Mouse (Mus musculus) right cerebral cortex, adult 2 months (tissue): ENCODE data around the gene 5730596B20Rik.

Experiments
- DNase-seq, 2 experiments: peaks; one replicate each; pipeline ENCODE4 v3.0.0; 2021 to 2022; ENCODE audit warnings: low spot score in 2 of 2

The 5730596B20Rik gene

DNA sequence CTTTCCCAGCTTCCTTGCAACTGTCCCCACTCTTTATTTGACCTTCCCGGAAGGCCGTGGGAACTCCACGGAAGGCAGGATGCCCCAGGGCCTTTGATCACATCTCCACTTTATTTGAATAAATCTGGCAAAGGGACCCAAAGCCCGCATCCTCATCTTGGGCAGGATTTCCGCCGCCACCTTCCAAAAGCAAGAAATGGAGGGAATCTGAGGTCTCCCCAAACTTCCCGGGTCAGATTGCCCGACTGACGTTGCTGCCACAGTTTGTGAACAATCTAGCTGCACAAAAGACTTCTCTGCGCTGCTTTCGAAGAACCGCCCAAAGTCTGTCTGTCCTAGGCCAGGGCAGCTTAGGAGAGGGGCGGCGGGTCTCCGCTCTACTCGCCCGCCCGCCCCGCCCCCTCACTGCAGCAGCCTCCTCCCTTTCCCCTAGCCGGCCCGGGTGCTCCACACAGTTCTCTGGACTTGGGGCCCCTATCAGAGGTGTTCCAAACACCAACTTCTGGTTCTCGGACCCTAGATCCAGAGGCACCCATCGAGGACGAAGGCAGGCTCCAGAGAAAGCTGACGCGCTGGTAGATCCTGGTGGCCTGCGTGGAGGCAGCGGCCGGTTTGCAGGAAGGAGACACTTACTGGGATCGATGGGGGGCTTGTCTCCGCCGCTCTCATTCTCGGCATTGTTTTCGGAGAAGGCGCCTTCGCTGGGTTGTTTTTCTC, 47.8 kb downstream of the 5730596B20Rik start:
- DNase-seq = no peak

DNA sequence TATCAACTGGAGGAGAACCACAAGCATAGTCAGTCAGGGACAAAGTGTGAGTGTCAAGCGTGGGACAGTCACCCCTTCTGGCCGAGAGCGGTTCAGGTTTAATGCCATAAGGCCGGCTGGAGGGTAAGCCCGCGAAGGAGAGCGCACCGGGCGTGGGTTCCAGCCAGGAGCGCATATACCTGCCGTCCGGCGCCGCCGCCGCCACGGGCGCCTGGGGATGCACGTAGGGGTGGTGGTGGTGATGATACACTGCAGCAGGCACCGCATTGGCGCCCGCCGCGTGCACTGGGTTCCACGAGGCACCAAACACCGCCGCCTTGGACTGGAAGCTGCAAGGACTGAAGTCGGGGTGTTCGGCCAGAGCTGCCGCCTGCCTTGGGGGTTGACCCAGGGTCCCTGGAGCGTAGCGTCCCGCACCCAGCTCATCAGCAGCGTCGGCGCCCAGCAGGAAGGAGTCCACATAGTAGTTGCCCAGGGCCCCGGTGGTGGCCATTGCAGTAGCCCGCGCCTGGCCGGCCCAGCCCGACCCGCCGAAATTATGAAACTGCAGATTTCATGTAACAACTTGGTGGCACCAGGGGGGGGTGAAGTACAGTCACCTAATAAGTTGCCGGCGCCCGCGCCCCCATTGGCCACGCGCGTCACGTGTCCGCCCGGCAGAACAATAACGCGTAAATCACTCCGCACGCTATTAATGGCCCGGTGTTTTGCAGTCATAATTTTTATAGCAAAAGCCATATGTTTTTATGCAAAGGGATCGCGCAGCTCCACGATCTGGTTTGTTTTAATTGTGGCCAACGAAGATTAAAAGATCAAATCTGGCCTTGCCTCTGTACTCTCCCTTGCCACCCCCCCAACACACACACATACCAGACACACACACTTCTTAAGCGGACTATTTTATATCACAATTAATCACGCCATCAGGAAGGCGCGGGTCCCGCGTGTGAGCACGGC, 48.6 kb downstream of the 5730596B20Rik start:
- DNase-seq = no peak

DNA sequence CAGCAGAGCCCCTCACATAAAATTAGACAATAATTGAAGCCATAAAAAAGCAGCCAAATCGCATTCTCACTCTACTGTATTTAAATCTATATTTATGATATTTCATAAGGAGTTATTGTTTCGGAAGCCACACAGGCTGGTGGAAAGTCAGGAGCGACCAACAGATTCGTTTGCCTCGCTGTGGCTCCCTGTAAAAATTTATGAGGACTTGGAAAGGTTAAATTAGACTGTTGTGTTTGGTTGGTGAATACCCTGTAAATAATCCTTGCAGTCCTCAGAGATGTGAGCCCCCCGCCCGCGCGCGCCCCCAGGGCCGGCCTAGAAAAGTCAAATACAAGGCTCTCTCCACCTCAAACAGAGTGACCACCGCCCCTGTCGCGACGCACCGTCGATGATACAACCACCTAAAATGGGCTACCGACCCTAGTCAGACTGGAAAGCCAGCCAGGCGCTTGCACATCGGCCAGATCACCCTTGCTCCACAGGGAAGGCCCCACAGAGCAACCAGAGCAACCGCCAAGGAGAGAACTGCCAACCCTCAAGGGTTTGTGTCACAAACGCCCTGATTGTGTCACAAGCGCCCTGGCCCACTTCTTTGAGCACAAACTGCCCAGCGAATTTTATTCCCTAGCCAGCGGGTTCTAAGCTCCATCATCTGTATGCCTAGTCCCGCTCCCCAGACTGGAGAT, 49.4 kb downstream of the 5730596B20Rik start:
- DNase-seq = no peak

DNA sequence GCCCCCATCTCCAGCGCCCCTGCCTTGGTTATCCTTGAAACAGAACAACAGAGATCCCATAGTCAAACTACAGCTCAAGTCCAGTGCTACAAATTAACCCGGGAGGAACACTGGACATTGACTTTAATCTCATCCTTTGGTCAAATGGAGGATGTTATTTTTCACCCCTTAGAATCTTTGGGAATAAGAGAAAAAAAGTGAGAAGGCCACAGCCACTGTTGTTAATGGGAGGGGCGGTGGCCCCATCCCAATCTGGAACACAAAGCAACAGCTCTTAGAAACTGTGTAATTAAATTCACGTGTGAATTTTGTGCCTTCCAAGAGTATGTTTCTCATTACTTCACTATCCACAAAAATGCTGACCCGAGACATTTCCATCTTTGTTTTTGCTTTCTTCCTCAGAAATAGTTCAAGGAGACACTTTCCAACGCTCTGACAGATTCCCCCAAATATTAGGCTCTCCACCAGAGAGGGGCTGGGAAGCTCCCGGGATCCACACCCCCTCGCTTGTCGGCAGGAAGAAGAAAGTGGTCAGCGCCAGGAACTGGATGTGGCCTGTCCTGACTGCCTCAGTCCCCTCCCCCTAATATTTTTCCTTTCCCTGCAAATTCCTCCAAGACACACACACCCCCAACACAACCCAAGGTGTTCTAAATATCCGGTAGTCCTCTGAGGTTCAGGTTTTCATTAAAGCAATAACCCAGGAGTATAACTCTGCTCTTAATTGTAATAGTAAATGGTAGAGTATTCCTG, 50.3 kb downstream of the 5730596B20Rik start:
- DNase-seq = no peak

DNA sequence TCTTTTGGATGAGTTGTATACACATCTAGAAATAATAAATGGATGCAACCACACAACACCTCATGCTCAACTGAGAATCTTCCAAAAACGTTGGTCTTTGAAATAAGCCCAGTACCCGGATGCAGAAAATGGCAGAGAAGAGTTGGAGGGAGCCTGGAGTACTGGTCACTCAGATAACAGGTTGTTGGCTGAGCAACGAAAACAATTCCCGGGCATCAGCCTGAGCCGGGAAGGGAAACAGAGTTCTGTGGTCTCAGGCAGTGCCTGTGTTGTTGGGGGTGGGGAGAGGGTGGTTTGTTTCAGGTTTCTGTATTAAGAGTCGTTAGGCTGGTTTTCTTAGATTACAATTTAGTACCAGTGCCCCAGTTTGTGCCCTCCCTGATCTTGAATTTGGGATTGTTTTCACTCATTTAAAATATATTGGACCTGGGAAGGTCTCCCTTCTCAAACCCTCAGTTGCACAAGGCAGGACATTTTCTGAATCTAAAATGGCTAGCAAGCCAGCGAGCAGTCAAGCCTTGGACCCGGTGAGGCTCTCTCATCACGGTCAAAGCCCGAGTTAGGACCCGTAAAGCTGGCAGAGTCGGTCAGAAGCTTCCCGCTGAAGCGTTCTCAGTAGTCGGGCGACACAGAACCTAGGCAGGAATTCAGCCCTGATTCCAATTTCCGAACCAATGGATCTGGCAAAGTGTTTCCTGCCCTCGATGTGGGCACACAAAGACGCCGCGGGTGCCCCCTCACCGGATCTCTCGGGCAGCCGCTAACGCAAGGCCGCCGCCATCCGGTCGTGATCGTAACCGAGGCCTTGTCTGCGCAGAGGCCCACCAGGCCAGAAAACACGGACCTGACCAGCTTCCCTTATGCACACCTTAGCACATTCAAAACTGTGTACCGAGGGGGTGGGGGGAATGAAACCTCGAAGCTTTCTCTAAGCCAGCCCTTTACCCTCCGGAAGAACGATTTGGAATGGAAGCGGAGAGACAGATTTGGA, 51.5 kb downstream of the 5730596B20Rik start:
- DNase-seq = no peak

DNA sequence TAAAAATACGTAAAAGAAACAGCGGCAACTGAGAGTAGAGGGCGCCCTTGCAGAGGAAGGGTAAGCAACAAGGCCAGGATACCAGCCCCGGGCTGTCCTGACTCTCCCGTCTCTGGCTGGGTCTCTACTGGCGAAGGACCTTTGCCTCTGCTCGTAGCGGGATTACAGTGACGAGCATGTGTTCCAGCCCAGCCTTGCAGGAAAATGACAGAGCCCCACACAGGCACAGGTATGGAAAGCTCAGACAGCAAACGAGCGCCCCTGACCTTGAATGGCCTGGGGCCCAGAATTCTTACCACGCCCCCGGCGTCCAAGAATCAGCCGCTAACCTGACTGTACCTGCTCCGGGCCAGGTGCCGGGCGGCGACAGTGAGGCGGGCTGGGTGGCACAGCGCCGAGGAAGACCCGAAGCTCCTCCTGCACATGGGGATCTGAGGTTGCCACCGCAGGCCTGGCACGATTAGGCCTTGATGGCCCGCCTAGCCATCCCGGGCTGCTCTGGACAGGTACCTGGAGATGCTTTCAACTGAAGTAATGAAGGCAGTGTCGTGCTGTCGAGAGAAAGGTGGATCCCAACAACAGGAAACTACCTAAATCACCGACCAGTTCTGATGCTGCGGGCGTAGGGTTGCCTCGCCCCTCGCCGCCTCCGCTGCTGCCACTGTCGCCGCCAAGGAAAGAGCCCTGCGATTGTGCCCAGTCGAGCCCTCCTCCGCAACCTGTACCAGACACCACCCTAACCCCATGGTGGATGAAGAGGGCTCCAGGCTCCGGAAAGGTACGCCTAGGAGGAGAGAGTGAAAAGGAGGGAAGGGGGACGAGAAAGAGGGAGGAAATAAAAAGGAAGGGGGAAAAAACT, 52.5 kb downstream of the 5730596B20Rik start:
- DNase-seq = no peak
